Mouse (Mus musculus) layer of hippocampus, postnatal 10 days (tissue): ENCODE measurements around the gene Ireb2. TPM values are rescaled to one million over a fixed set of nuclear protein-coding genes. Genes with fewer than 3 reads are reported as not detected.
"Not testable (repeated sequence)": the region's sequence is repeated elsewhere in the genome, so short reads cannot be mapped to it uniquely, and the experiment has no call there.

Experiments
- DNase-seq, 2 experiments: peaks; one replicate each; pipeline ENCODE4 v3.0.0; 2021; ENCODE audit warnings: low spot score in 2 of 2
- total RNA-seq, 2 experiments: library from RNA; stranded (reverse); gene quantifications; 2 replicates each; pipeline ENCODE4 v1.2.3; 2021

Ireb2 gene
- total RNA-seq, 2 experiments from 2014 or later = 74.6 to 78.2 TPM

- no peak for DNase-seq
Measured at GRCm38 (mm10) chr9:54892111-54892510, 28.5 kb downstream of the Ireb2 start.

DNA sequence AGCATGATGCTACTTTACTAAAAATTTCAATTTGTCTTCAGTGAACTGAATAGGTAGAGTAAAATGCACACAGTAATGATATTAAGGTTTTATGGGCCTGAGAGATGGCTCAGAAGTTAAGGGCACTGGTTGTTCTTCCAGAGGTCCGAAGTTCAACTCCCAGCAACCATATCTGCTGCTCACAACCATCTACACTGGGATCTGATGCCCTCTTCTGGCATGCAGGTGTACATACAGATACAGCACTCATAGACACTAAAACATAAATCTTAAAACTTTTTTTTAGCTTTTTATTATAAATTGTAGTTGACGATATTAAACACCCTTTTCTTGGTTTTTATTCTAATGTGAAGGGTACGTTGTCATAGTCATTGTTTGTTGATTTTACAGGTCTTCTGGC lies 33.5 kb downstream of the Ireb2 start:
- DNase-seq = no peak

GRCm38 (mm10) chr9:54909446-54909845 lies 45.9 kb downstream of the Ireb2 start:
- no peak for DNase-seq

DNA sequence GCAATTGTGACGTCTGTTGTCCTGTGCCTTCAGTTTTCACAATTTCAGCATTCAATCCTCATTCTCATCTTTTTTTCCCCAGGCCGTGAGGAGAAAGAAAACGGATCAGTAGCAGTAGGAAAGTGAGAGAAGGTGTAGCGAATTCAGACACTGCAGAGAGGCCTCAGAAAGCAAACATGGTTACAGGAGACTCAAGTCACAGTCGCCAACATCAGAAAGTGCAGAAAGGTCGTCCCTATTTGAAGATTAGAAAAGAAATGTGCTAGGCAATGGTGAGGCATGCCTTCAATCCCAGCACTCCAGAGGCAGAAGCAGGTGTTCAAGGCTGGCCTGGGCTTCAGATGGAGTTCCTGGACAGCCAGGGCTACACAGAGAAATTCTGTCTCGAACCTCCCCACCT lies 52.0 kb downstream of the Ireb2 start:
- DNase-seq = no peak

DNA sequence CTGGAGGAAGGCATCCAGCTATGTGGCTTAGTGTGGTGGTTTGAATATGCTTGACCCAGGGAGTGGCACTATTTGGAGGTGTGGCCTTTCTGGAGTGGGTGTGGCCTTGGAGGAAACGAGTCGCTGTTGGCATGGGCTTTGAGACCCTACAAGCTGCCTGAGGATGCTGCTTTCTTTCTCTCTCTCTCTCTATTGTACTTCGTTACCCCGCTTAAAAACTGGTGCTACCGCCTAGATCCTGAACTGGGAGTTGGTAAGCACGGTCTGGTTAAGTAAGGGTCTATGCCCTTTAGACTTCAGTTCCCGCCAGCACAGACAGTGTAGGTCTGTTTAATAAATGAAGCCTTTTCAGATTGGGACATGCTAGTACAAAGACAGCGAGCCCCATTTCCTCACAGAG lies 52.8 kb downstream of the Ireb2 start:
- DNase-seq = no peak

- DNase-seq = peak; percentile 82 to 86
Measured at GRCm38 (mm10) chr9:54917010-54917677, 53.6 kb downstream of the Ireb2 start, which contains the start of gene Hykk. Gene Hykk, plus strand, starts transcription at chr9:54917283.

GRCm38 (mm10) chr9:54918191-54918590 lies 54.6 kb downstream of the Ireb2 start:
- DNase-seq = no peak

GRCm38 (mm10) chr9:54918781-54919180 lies 55.2 kb downstream of the Ireb2 start:
- no peak for DNase-seq

DNA sequence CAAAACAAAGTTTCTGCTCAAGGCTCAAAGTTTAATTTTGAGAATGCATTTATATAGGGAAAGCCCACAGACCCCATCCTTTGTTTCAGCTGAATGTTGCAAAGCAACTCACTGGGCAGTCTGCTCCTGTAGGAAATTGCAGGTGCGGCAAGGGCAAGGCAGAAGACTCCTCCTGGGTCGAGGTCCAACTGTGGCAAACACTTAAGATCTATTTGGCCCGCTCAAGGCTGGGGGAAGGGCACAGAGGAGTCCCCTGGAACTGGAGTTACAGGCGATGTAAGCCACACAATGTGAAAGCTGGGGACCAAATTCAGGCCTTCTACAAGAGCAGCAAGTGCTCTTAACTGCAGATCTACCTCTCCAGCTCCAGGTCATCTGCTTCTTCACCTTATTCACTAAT lies 56.4 kb downstream of the Ireb2 start:
- no peak for DNase-seq

- DNase-seq = no peak
Measured at GRCm38 (mm10) chr9:54930741-54931140, 67.2 kb downstream of the Ireb2 start.

DNA sequence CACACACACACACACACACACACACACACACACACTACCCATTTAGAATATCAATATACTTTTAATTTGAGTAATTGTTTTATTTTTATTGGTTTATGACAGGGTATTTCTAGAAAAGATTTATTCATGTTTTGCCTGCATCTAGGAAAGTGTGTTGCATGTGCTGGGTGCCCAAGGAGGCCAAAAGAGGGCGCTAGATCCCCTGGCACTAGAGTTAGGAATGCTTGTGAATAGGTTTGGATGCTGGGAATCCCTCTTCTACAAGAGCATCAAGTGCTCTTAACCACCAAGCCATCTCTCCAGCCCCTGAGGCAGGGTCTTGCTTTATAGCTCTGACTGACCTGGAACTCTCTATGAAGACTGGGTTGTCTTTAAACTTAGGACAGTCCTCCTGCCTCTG lies 68.2 kb downstream of the Ireb2 start:
- no peak for DNase-seq

- no peak for DNase-seq
Measured at GRCm38 (mm10) chr9:54932379-54932778, 68.8 kb downstream of the Ireb2 start.

DNA sequence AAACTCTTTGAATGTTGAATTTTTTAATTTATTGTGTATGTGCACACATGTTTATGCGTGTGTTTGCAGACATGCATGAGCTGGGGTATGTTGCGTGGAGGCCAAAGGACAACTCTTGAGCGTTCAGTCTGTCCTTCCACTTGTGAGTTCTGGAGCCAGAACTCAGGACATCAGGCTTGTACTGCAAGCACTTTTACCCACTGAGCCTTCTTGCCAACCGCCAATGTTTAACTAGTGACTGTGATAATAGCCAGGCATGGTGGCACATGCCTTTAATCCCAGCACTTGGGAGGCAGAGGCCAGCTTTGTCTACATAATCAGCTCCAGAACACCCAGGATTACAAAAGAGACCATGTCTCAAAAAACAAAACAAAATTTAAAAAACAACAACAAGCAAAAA lies 78.5 kb downstream of the Ireb2 start:
- no peak for DNase-seq

GRCm38 (mm10) chr9:54944467-54944866 lies 80.9 kb downstream of the Ireb2 start:
- no peak for DNase-seq

DNA sequence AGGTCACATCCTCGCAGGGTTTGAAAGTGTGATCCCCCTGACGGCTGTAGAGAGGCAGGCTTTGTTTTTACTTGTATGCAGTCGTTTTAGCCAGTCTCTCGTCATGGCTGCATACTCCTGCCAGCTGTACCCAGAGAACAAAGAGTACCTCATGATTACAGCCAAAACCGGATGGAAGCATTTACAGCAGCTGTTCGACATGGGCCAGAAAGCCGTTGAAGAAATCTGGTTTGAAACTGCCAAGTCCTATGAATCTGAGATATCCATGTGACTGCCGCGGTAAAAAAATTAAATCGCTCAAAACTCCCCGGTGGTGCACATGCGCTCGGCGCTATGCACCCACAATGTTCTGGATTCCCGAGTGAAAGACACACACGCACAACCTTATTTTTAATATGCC lies 82.7 kb downstream of the Ireb2 start:
- DNase-seq = no peak

DNA sequence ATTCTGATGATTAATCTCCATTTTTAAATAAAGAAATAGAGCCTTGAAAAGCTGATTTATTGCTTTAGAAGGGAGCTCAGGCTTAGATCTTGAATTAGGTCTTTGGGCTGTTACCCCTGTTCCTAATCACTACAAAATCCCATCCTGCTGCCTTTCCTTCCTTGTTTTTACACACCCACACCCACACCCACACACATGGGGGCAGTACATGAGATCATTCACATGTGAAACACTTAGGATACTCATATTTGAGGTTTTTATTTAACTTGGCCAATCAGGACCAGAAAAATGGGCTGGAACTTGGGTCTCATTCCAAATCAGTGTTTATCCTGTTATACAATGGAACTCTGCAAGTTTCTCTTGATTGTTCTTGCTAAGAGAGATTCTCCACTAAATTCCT lies 85.9 kb downstream of the Ireb2 start:
- no peak for DNase-seq

GRCm38 (mm10) chr9:54950162-54950561 lies 86.6 kb downstream of the Ireb2 start:
- DNase-seq = not testable (repeated sequence)

- DNase-seq = peak; percentile 84 to 92
Measured at GRCm38 (mm10) chr9:54950575-54951321, 87.2 kb downstream of the Ireb2 start, which contains the start of the genes Psma4 and AY074887. Gene Psma4, plus strand, starts transcription at chr9:54950790. Gene AY074887, minus strand, starts transcription at chr9:54950998.

GRCm38 (mm10) chr9:54961059-54961458 lies 97.5 kb downstream of the Ireb2 start:
- DNase-seq = no peak
